Mouse (Mus musculus): ENCODE data around the gene Sycn. TPM values are rescaled to one million over a fixed set of nuclear protein-coding genes. Genes with fewer than 3 reads are reported as not detected.
"Not testable (repeated sequence)": the region's sequence is repeated elsewhere in the genome, so short reads cannot be mapped to it uniquely, and the experiment has no call there.

Sycn gene
- not detected in 2 replicates for polyA plus RNA-seq (2014; fragmentation: Nextera tagmentation; extraction: Ambion mirVana)

GRCm38 (mm10) chr7:28540526-28540925, at the start of gene Sycn:
TSS of gene Sycn (plus strand) at chr7:28540885.
- H3K27me3 ChIP-seq (ENCODE audit: control insufficient read depth, insufficient read depth, low read length): peaks cover 4% of the 10 kb centered on the region
- no peaks in the 10 kb centered on the region for H3K9me3 ChIP-seq (ENCODE audit: control insufficient read depth, low read length)
- DNase-seq (ENCODE audit: low spot score, missing footprints) (no peak), ATAC-seq (ENCODE audit: low FRiP score) (no peak)
- no peaks in the 10 kb centered on the region for H3K36me3 ChIP-seq (ENCODE audit: control insufficient read depth, insufficient read depth, low read length)
- H3K9ac ChIP-seq (ENCODE audit: low read length): no peak within 1 kb of the TSS
- H3K4me2 ChIP-seq: no peak within 1 kb of the TSS
- WGBS: 88% methylated on average over 4 of the region's 4 CpGs
- H3K4me1 ChIP-seq (ENCODE audit: control insufficient read depth, insufficient read depth, low read length): peaks cover 9% of the 10 kb centered on the region
- H3K4me3 ChIP-seq (ENCODE audit: low read depth, low read length): no peak within 1 kb of the TSS
- H3K27ac ChIP-seq (ENCODE audit: low read depth, low read length): no peak within 1 kb of the TSS

- Histone ChIP-seq H3K27me3 (ENCODE audit: control insufficient read depth, insufficient read depth, low read length) (peaks cover 4% of the 10 kb centered on the region; the same call in 1 of the 2 replicates), H3K27ac (ENCODE audit: low read depth, low read length) (no peak overlapping the region), H3K36me3 (ENCODE audit: control insufficient read depth, insufficient read depth, low read length) (no peaks in the 10 kb centered on the region), H3K9ac (ENCODE audit: low read length) (no peak overlapping the region), H3K4me3 (ENCODE audit: low read depth, low read length) (no peak overlapping the region), H3K4me2 (no peak overlapping the region), H3K4me1 (ENCODE audit: control insufficient read depth, insufficient read depth, low read length) (no peaks in the 10 kb centered on the region), H3K9me3 (ENCODE audit: control insufficient read depth, low read length) (no peaks in the 10 kb centered on the region)
- 32% methylated on average over 14 of the region's 14 CpGs for WGBS
- DNase-seq (ENCODE audit: low spot score, missing footprints): no peak
- no peak for ATAC-seq (ENCODE audit: low FRiP score)
These were observed 49.8 kb upstream of the Sycn start for GRCm38 (mm10) chr7:28490903-28491302.

- DNase-seq (ENCODE audit: low spot score, missing footprints): no peak
- H3K4me1 ChIP-seq (ENCODE audit: control insufficient read depth, insufficient read depth, low read length): no peaks in the 10 kb centered on the region
- no peaks in the 10 kb centered on the region for H3K9me3 ChIP-seq (ENCODE audit: control insufficient read depth, low read length)
- no peak overlapping the region for H3K27ac ChIP-seq (ENCODE audit: low read depth, low read length)
- peaks cover 4% of the 10 kb centered on the region; the same call in 1 of the 2 replicates for H3K27me3 ChIP-seq (ENCODE audit: control insufficient read depth, insufficient read depth, low read length)
- H3K4me3 ChIP-seq (ENCODE audit: low read depth, low read length): no peak overlapping the region
- WGBS: 90% methylated on average over 8 of the region's 8 CpGs
- H3K36me3 ChIP-seq (ENCODE audit: control insufficient read depth, insufficient read depth, low read length): no peaks in the 10 kb centered on the region
- no peak for ATAC-seq (ENCODE audit: low FRiP score)
- no peak overlapping the region for H3K9ac ChIP-seq (ENCODE audit: low read length)
- no peak overlapping the region for H3K4me2 ChIP-seq
These were observed 48.4 kb upstream of the Sycn start for GRCm38 (mm10) chr7:28492310-28492709.

DNA sequence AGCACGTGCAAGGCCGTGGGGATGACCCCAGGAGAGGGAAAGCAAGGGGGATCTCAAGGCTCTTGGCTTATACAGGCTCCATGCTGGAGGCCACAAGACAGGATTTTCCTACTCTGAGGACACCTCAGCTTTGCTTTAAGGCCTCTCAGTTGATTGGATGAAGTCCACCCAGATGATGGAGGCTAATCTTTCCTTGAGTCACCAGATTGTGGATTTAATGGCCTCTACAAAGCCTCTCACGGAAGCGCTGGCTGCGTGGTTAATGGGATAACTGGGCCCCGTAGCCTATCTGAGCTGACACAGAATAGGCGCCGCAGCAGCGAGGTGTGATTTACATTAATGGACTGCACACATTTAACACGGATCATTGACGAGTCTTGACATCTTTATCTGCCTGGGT, 45.3 kb upstream of the Sycn start:
- no peak overlapping the region for H3K27ac ChIP-seq (ENCODE audit: low read depth, low read length)

DNA sequence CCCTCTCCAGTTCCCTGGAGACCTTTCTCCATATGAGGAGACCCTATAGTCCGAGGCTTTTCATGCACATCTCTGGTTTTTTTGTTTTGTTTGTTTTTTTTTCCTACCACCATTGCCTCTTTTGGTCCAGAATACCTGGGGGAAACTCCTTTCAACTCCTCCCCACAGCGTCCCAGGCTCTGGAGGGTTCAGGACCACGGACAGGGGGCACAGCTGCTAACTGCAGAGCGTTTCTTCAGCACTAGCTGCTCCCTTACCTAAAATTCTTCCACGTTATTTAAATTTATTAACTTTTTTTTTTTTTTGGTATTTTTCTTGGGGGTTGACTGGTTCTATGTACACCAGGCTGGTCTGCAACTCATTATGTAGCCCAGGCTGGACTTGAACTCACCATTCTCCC, 35.1 kb upstream of the Sycn start:
- WGBS: 6% methylated on average over 5 of the region's 5 CpGs
- H3K36me3 ChIP-seq (ENCODE audit: control insufficient read depth, insufficient read depth, low read length): no peaks in the 10 kb centered on the region
- no peak for DNase-seq (ENCODE audit: low spot score, missing footprints)
- no peak overlapping the region for H3K27ac ChIP-seq (ENCODE audit: low read depth, low read length)
- no peak for ATAC-seq (ENCODE audit: low FRiP score)
- H3K4me2 ChIP-seq: no peak overlapping the region
- H3K9ac ChIP-seq (ENCODE audit: low read length): no peak overlapping the region
- no peaks in the 10 kb centered on the region; the same call in 1 of the 2 replicates for H3K9me3 ChIP-seq (ENCODE audit: control insufficient read depth, low read length)
- H3K4me3 ChIP-seq (ENCODE audit: low read depth, low read length): no peak overlapping the region
- no peaks in the 10 kb centered on the region for H3K27me3 ChIP-seq (ENCODE audit: control insufficient read depth, insufficient read depth, low read length)
- H3K4me1 ChIP-seq (ENCODE audit: control insufficient read depth, insufficient read depth, low read length): no peaks in the 10 kb centered on the region

More for the DNA sequence above, 45.3 kb upstream of the Sycn start:
- Histone ChIP-seq H3K9ac (ENCODE audit: low read length) (no peak overlapping the region), H3K4me2 (no peak overlapping the region), H3K9me3 (ENCODE audit: control insufficient read depth, low read length) (no peaks in the 10 kb centered on the region), H3K36me3 (ENCODE audit: control insufficient read depth, insufficient read depth, low read length) (no peaks in the 10 kb centered on the region), H3K4me3 (ENCODE audit: low read depth, low read length) (no peak overlapping the region), H3K4me1 (ENCODE audit: control insufficient read depth, insufficient read depth, low read length) (no peaks in the 10 kb centered on the region), H3K27me3 (ENCODE audit: control insufficient read depth, insufficient read depth, low read length) (no peaks in the 10 kb centered on the region)
- DNase-seq (ENCODE audit: low spot score, missing footprints): peak; percentile 88
- ATAC-seq (ENCODE audit: low FRiP score): peak; percentile 69; the same call in 1 of the 2 replicates
- WGBS: 46% methylated on average over 11 of the region's 11 CpGs

DNA sequence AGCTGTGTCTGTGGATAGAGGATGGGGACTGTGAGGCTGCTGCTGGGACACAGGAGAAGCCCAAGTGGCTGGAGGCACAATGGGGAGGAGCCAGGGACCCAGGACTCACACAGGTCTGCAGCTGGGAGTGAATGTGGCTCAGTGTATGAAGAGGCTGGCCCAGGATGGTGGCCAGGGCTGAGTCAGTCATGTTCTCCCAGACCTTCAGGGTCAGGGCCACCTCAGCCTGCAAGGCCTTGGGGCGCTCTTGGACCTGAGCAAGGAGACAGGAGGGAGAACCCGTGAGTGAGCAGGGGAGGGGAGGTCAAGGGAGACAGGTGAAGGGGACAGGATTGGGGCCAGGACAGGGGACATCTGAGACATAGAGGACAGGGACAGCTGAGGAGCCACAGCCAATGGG, 31.6 kb upstream of the Sycn start:
- H3K36me3 ChIP-seq (ENCODE audit: control insufficient read depth, insufficient read depth, low read length); ATAC-seq (ENCODE audit: low FRiP score); H3K9me3 ChIP-seq (ENCODE audit: control insufficient read depth, low read length); H3K27ac ChIP-seq (ENCODE audit: low read depth, low read length); H3K4me1 ChIP-seq (ENCODE audit: control insufficient read depth, insufficient read depth, low read length); DNase-seq (ENCODE audit: low spot score, missing footprints); H3K4me3 ChIP-seq (ENCODE audit: low read depth, low read length); H3K9ac ChIP-seq (ENCODE audit: low read length); H3K4me2 ChIP-seq; H3K27me3 ChIP-seq (ENCODE audit: control insufficient read depth, insufficient read depth, low read length): not testable (repeated sequence)
- 86% methylated on average over 1 of the region's 2 CpGs for WGBS

DNA sequence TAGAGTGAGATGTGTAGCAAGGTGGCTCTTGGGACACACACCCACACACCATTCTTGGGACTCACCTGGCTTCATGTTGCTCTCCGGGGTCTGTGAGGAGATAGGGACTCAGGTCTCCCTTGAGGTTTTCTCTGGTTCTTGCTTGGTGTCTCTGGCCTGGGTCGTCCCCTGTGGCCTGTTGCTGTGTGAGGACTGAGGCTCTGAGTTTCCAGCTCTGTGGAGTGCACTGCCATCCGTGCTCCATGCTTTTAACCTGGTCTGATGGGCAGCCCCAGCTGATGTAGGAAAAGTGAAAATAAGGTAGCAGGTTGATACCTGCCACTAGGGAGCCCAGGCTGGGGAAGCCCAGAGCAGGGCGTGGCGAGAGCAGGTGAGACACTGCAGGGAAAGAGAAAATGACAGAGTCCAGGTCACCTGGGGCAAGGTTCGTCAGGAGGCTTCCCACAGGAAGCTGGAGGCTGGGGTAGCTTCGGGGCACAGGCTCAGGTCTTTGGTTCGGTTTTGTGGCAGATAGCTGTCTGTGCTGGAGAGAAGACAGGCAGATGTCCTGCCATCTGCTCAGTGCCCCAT, 30.2 kb upstream of the Sycn start, which contains the start of gene Ifnl2:
Ifnl2 (minus strand) TSS at position 51 of the 570 bp plus-strand sequence.
- H3K27me3 ChIP-seq (ENCODE audit: control insufficient read depth, insufficient read depth, low read length); H3K9me3 ChIP-seq (ENCODE audit: control insufficient read depth, low read length); H3K4me2 ChIP-seq; H3K4me3 ChIP-seq (ENCODE audit: low read depth, low read length); ATAC-seq (ENCODE audit: low FRiP score); DNase-seq (ENCODE audit: low spot score, missing footprints); H3K36me3 ChIP-seq (ENCODE audit: control insufficient read depth, insufficient read depth, low read length); H3K9ac ChIP-seq (ENCODE audit: low read length); H3K4me1 ChIP-seq (ENCODE audit: control insufficient read depth, insufficient read depth, low read length); H3K27ac ChIP-seq (ENCODE audit: low read depth, low read length): not testable (repeated sequence)
- WGBS: 70% methylated on average over 8 of the region's 8 CpGs

DNA sequence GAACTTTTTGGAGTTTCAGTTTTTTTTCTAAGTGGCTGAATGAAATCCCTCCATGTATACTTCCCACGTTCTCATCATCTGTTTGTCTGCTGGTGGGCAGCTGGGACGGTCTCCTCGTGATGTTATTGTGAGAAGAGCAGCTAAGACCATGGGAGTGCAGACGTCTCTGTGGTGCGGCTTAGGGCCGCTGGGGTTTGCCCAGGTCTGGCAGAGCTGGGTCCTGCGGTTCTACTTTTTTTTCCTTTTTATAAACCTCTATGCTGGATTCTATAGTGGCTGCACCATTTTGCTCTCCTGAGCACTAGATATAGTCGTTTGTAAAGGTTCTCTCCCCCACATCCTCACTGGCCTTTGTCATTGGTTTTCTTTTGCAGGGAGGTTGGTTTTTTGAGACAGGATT, 29.2 kb upstream of the Sycn start:
- Histone ChIP-seq H3K27me3 (ENCODE audit: control insufficient read depth, insufficient read depth, low read length) (no peaks in the 10 kb centered on the region), H3K9me3 (ENCODE audit: control insufficient read depth, low read length) (no peaks in the 10 kb centered on the region), H3K36me3 (ENCODE audit: control insufficient read depth, insufficient read depth, low read length) (no peaks in the 10 kb centered on the region), H3K4me1 (ENCODE audit: control insufficient read depth, insufficient read depth, low read length) (no peaks in the 10 kb centered on the region), H3K4me2 (no peak overlapping the region), H3K27ac (ENCODE audit: low read depth, low read length) (no peak overlapping the region), H3K4me3 (ENCODE audit: low read depth, low read length) (no peak overlapping the region), H3K9ac (ENCODE audit: low read length) (no peak overlapping the region)
- no peak for DNase-seq (ENCODE audit: low spot score, missing footprints)
- WGBS: 80% methylated on average over 8 of the region's 8 CpGs
- no peak for ATAC-seq (ENCODE audit: low FRiP score)

- 77% methylated on average over 5 of the region's 6 CpGs for WGBS
- H3K9me3 ChIP-seq (ENCODE audit: control insufficient read depth, low read length); H3K27me3 ChIP-seq (ENCODE audit: control insufficient read depth, insufficient read depth, low read length); DNase-seq (ENCODE audit: low spot score, missing footprints); H3K4me3 ChIP-seq (ENCODE audit: low read depth, low read length); H3K36me3 ChIP-seq (ENCODE audit: control insufficient read depth, insufficient read depth, low read length); H3K4me1 ChIP-seq (ENCODE audit: control insufficient read depth, insufficient read depth, low read length); H3K27ac ChIP-seq (ENCODE audit: low read depth, low read length); ATAC-seq (ENCODE audit: low FRiP score); H3K4me2 ChIP-seq; H3K9ac ChIP-seq (ENCODE audit: low read length): not testable (repeated sequence)
These were observed 18.1 kb upstream of the Sycn start, which contains the start of gene Ifnl3 for GRCm38 (mm10) chr7:28522536-28522935. TSS of gene Ifnl3 (plus strand) at chr7:28522836.
